Mouse (Mus musculus) brain, embryonic 14.5 days (tissue): ENCODE measurements around the gene Tubgcp3.

Experiments used
- CTCF ChIP-seq: fragments of 200-500 bp; IDR thresholded peaks from 2 replicates; pipeline ENCODE4 v1.5.1; 2012; ENCODE audit warnings: inconsistent platforms, mild to moderate bottlenecking, moderate library complexity, borderline replicate concordance; ENCODE audit not compliant: insufficient read depth, insufficient read length; ENCODE audit errors: extremely low read depth
- POLR2A ChIP-seq: fragments of 200-500 bp; IDR thresholded peaks from 2 replicates; pipeline ENCODE4 v1.6.1; 2012; ENCODE audit warnings: mild to moderate bottlenecking, inconsistent platforms, borderline replicate concordance; ENCODE audit not compliant: poor library complexity, insufficient read depth, insufficient read length, severe bottlenecking; ENCODE audit errors: extremely low read depth

- no peak for TF ChIP-seq CTCF
- no peak for TF ChIP-seq POLR2A
These were observed 484 bp downstream of the Tubgcp3 start for GRCm38 (mm10) chr8:12671473-12672055.
